Mouse (Mus musculus) C2C12 (cell line): ENCODE measurements around the gene Gap43. TPM values are rescaled to one million over a fixed set of nuclear protein-coding genes. Genes with fewer than 3 reads are reported as not detected.

Experiments used
- H3K27me3 ChIP-seq: one replicate; pipeline ENCODE4 v1.6.1; 2011; ENCODE audit not compliant: control insufficient read depth, insufficient read depth, insufficient read length
- H3K36me3 ChIP-seq: one replicate; pipeline ENCODE4 v1.6.1; 2011; ENCODE audit not compliant: control insufficient read depth, insufficient read depth
- H3K4me3 ChIP-seq: one replicate; pipeline ENCODE4 v1.5.1; 2011; ENCODE audit warnings: mild to moderate bottlenecking, control low read depth; ENCODE audit not compliant: poor library complexity, insufficient read depth, severe bottlenecking
- H3K79me2 ChIP-seq: one replicate; pipeline ENCODE4 v1.6.1; 2011; ENCODE audit not compliant: control insufficient read depth, insufficient read depth
- H3K79me3 ChIP-seq: one replicate; pipeline ENCODE4 v1.6.1; 2011; ENCODE audit warnings: low read depth, control low read depth
- H3ac ChIP-seq: one replicate; pipeline ENCODE3; 2011; ENCODE audit warnings: low read depth; ENCODE audit not compliant: control insufficient read depth, insufficient read length
- CEBPB ChIP-seq: IDR thresholded peaks from one replicate; pipeline ENCODE4 v1.6.1; 2011; ENCODE audit warnings: low read depth, mild to moderate bottlenecking, control low read depth, moderate library complexity
- CTCF ChIP-seq: IDR thresholded peaks from one replicate; pipeline ENCODE4 v1.5.1; 2011; ENCODE audit not compliant: control insufficient read depth, insufficient read depth, insufficient read length
- FOSL1 ChIP-seq: IDR thresholded peaks from one replicate; pipeline ENCODE4 v1.8.0; 2011; ENCODE audit warnings: mild to moderate bottlenecking, low read length; ENCODE audit not compliant: poor library complexity, insufficient read depth, severe bottlenecking
- MAX ChIP-seq: IDR thresholded peaks from one replicate; pipeline ENCODE4 v1.6.1; 2011; ENCODE audit warnings: mild to moderate bottlenecking, control low read depth
- MYOD1 ChIP-seq: IDR thresholded peaks from one replicate; pipeline ENCODE4 v1.6.1; 2011; ENCODE audit warnings: low read depth; ENCODE audit not compliant: control insufficient read depth, insufficient read length
- MYOG ChIP-seq: IDR thresholded peaks from one replicate; pipeline ENCODE4 v1.6.1; 2011; ENCODE audit not compliant: control insufficient read depth, insufficient read length; ENCODE audit errors: extremely low read depth
- USF1 ChIP-seq: IDR thresholded peaks from one replicate; pipeline ENCODE4 v1.6.1; 2011; ENCODE audit warnings: low read depth, mild to moderate bottlenecking, control low read depth, moderate library complexity
- polyA plus RNA-seq: library from polyadenylated mRNA; unstranded; fragments of >200 nt; fragmentation: generic; extraction: Trizol; gene quantifications from one replicate; pipeline ENCODE4 v1.2.1, GENCODE M21; 2012; ENCODE audit warnings: missing spikeins

Gene Gap43
- polyA plus RNA-seq, 1 experiment = 0.63 TPM

- Histone ChIP-seq H3ac (no peak overlapping the region), H3K4me3 (no peak overlapping the region), H3K79me2 (no peaks in the 10 kb centered on the region), H3K79me3 (no peaks in the 10 kb centered on the region), H3K27me3 (no peaks in the 10 kb centered on the region), H3K36me3 (no peaks in the 10 kb centered on the region)
- TF ChIP-seq FOSL1 = no peak
- no peak for TF ChIP-seq CTCF
- no peak for TF ChIP-seq CEBPB
- TF ChIP-seq USF1 = no peak
- no peak for TF ChIP-seq MYOD1
- TF ChIP-seq MYOG = no peak
- TF ChIP-seq MAX = no peak
Observed at GRCm38 (mm10) chr16:42275518-42276215, 64.8 kb downstream of the Gap43 start.

- H3K4me3 ChIP-seq = no peak overlapping the region
- no peak overlapping the region for H3ac ChIP-seq
- no peaks in the 10 kb centered on the region for H3K79me2 ChIP-seq
- H3K36me3 ChIP-seq = no peaks in the 10 kb centered on the region
- H3K27me3 ChIP-seq = no peaks in the 10 kb centered on the region
- no peaks in the 10 kb centered on the region for H3K79me3 ChIP-seq
- TF ChIP-seq MYOD1 (no peak), MYOG (no peak), FOSL1 (no peak), CTCF (no peak), USF1 (no peak), MAX (no peak), CEBPB (no peak)
Observed at GRCm38 (mm10) chr16:42271213-42271612, 69.2 kb downstream of the Gap43 start.

- H3K79me3 ChIP-seq = no peaks in the 10 kb centered on the region
- no peak for TF ChIP-seq MYOG
- TF ChIP-seq MYOD1 = no peak
- no peak for TF ChIP-seq CTCF
- TF ChIP-seq CEBPB = no peak
- TF ChIP-seq USF1 = no peak
- no peak for TF ChIP-seq FOSL1
- no peak for TF ChIP-seq MAX
- no peaks in the 10 kb centered on the region for H3K27me3 ChIP-seq
- H3K79me2 ChIP-seq = no peaks in the 10 kb centered on the region
- H3ac ChIP-seq = no peak overlapping the region
- H3K36me3 ChIP-seq = no peaks in the 10 kb centered on the region
- no peak overlapping the region for H3K4me3 ChIP-seq
Observed at GRCm38 (mm10) chr16:42269587-42269967, 70.9 kb downstream of the Gap43 start.

- H3K79me2 ChIP-seq = no peaks in the 10 kb centered on the region
Observed at GRCm38 (mm10) chr16:42268843-42269586, 71.4 kb downstream of the Gap43 start.

GRCm38 (mm10) chr16:42265185-42265584, 75.3 kb downstream of the Gap43 start:
- H3K36me3 ChIP-seq = no peaks in the 10 kb centered on the region
- H3K79me3 ChIP-seq = no peaks in the 10 kb centered on the region
- no peak overlapping the region for H3K4me3 ChIP-seq
- no peak overlapping the region for H3ac ChIP-seq
- H3K79me2 ChIP-seq = no peaks in the 10 kb centered on the region
- no peak for TF ChIP-seq CEBPB
- no peak for TF ChIP-seq FOSL1
- TF ChIP-seq MAX = no peak
- TF ChIP-seq CTCF = no peak
- no peak for TF ChIP-seq MYOD1
- no peak for TF ChIP-seq MYOG
- TF ChIP-seq USF1 = no peak
- no peaks in the 10 kb centered on the region for H3K27me3 ChIP-seq

More at GRCm38 (mm10) chr16:42268843-42269586, 71.4 kb downstream of the Gap43 start:
- TF ChIP-seq USF1 (no peak), CTCF (no peak), MYOD1 (no peak), CEBPB (no peak), FOSL1 (no peak), MYOG (no peak), MAX (no peak)
- Histone ChIP-seq H3K79me3 (no peaks in the 10 kb centered on the region), H3K36me3 (no peaks in the 10 kb centered on the region), H3K4me3 (no peak overlapping the region), H3K27me3 (no peaks in the 10 kb centered on the region), H3ac (no peak overlapping the region)
